Mouse (Mus musculus) stomach, embryonic 14.5 days (tissue): Measurements from ENCODE around the gene Tmem106b. TPM values are rescaled to one million over a fixed set of nuclear protein-coding genes. Genes with fewer than 3 reads are reported as not detected.

Experiments used
- ATAC-seq: fragments of 200-750 bp; cut with Nextera tagmentation; 2 replicates; pipeline ENCODE4 v1.8.0; 2017; ENCODE audit warnings: low read depth, moderate TSS enrichment; ENCODE audit not compliant: insufficient number of reproducible peaks, insufficient read depth, low FRiP score
- H3K27ac ChIP-seq: fragments of 300-500 bp; sonication (generic); 2 replicates; pipeline ENCODE4 v1.5.1; 2014; ENCODE audit warnings: mild to moderate bottlenecking, low read length, moderate library complexity, mixed read lengths
- H3K27me3 ChIP-seq: fragments of 300-500 bp; sonication (generic); 2 replicates; pipeline ENCODE4 v1.6.1; 2014; ENCODE audit warnings: low read length, control low read depth, mixed read lengths; ENCODE audit not compliant: control insufficient read depth, insufficient read depth
- H3K36me3 ChIP-seq: fragments of 300-500 bp; sonication (generic); 2 replicates; pipeline ENCODE4 v1.6.1; 2014; ENCODE audit warnings: mild to moderate bottlenecking, control low read depth, low read length, moderate library complexity, mixed read lengths; ENCODE audit not compliant: control insufficient read depth, insufficient read depth
- H3K4me1 ChIP-seq: fragments of 300-500 bp; sonication (generic); 2 replicates; pipeline ENCODE4 v1.6.1; 2014; ENCODE audit warnings: low read length, control low read depth, mixed read lengths; ENCODE audit not compliant: control insufficient read depth, insufficient read depth
- H3K4me2 ChIP-seq: fragments of 300-500 bp; sonication (generic); replicated peaks from 2 replicates; pipeline ENCODE4 v1.6.1; 2014; ENCODE audit warnings: low read depth, low read length, control low read depth
- H3K4me3 ChIP-seq: fragments of 300-500 bp; sonication (generic); 2 replicates; pipeline ENCODE4 v1.5.1; 2014; ENCODE audit warnings: low read depth, low read length, control low read depth
- H3K9ac ChIP-seq: fragments of 300-500 bp; sonication (generic); replicated peaks from 2 replicates; pipeline ENCODE4 v1.6.1; 2014; ENCODE audit warnings: low read depth, mild to moderate bottlenecking, control low read depth, low read length, moderate library complexity, mixed read lengths
- H3K9me3 ChIP-seq: fragments of 300-500 bp; sonication (generic); 2 replicates; pipeline ENCODE4 v1.6.1; 2016; ENCODE audit warnings: low read depth, low read length, control low read depth; ENCODE audit not compliant: control insufficient read depth
- WGBS: fragments of 180-500 bp; shearing (Covaris S2); extraction: QIAGEN DNeasy Blood & Tissue Kit; methylation state at CpG from one replicate; pipeline ENCODE4 v1.1.7; 2014; 5-methylcytosine and 5-hydroxymethylcytosine counted together
- polyA plus RNA-seq: library from polyadenylated mRNA; unstranded; fragments of >200 nt; fragmentation: Nextera tagmentation; extraction: Ambion mirVana; gene quantifications from 2 replicates; pipeline ENCODE4 v1.2.1, GENCODE M21; 2014

Gene Tmem106b
- polyA plus RNA-seq, 1 experiment from 2014 or later = 46.1 TPM

GRCm38 (mm10) chr6:13062691-13063255 is 6.8 kb upstream of the Tmem106b start:
- H3K4me3 ChIP-seq = no peak overlapping the region
- 65% methylated on average over 2 of the region's 2 CpGs for WGBS
- no peaks in the 10 kb centered on the region for H3K36me3 ChIP-seq
- no peak overlapping the region for H3K9ac ChIP-seq
- no peaks in the 10 kb centered on the region for H3K4me1 ChIP-seq
- no peaks in the 10 kb centered on the region for H3K9me3 ChIP-seq
- ATAC-seq = peak; percentile 58
- H3K27ac ChIP-seq = no peak overlapping the region
- no peak overlapping the region for H3K4me2 ChIP-seq
- no peaks in the 10 kb centered on the region for H3K27me3 ChIP-seq

- peak overlapping the region; percentile 60 for H3K4me2 ChIP-seq
- no peaks in the 10 kb centered on the region for H3K27me3 ChIP-seq
- peak overlapping the region; percentile 13; the same call in 1 of the 2 replicates for H3K27ac ChIP-seq
- H3K4me3 ChIP-seq = peak overlapping the region; percentile 67
- no peaks in the 10 kb centered on the region for H3K9me3 ChIP-seq
- ATAC-seq = no peak
- H3K36me3 ChIP-seq = peaks cover 6% of the 10 kb centered on the region; the same call in 1 of the 2 replicates
- 0 out of 2 replicates have a peak, but pooled peaks cover 4% of the 10 kb centered on the region for H3K4me1 ChIP-seq
- H3K9ac ChIP-seq = peak overlapping the region; percentile 83
- WGBS = 0% methylated on average over 11 of the region's 11 CpGs
Observed at GRCm38 (mm10) chr6:13070147-13070425, 527 bp downstream of the Tmem106b start.

GRCm38 (mm10) chr6:13070485-13070884 is 926 bp downstream of the Tmem106b start:
- no peak for ATAC-seq

GRCm38 (mm10) chr6:13073036-13073435 is 3.5 kb downstream of the Tmem106b start:
- 0 out of 2 replicates have a peak, but pooled peaks cover 4% of the 10 kb centered on the region for H3K4me1 ChIP-seq
- no peak overlapping the region for H3K4me2 ChIP-seq
- H3K4me3 ChIP-seq = no peak overlapping the region
- H3K27ac ChIP-seq = no peak overlapping the region
- no peak for ATAC-seq
- H3K27me3 ChIP-seq = no peaks in the 10 kb centered on the region
- no peak overlapping the region for H3K9ac ChIP-seq
- 98% methylated on average over 4 of the region's 4 CpGs for WGBS
- no peaks in the 10 kb centered on the region for H3K9me3 ChIP-seq
- H3K36me3 ChIP-seq = peaks cover 22% of the 10 kb centered on the region; the same call in 1 of the 2 replicates

More at GRCm38 (mm10) chr6:13070485-13070884, 926 bp downstream of the Tmem106b start:
- Histone ChIP-seq H3K36me3 (peaks cover 10% of the 10 kb centered on the region; the same call in 1 of the 2 replicates), H3K9ac (no peak overlapping the region; the same call in 1 of the 2 replicates), H3K9me3 (no peaks in the 10 kb centered on the region), H3K4me3 (peak overlapping the region; percentile 67), H3K27me3 (no peaks in the 10 kb centered on the region), H3K4me2 (peak overlapping the region; percentile 60), H3K4me1 (0 out of 2 replicates have a peak, but pooled peaks cover 4% of the 10 kb centered on the region), H3K27ac (no peak overlapping the region)
- 42% methylated on average over 4 of the region's 4 CpGs for WGBS

- no peak overlapping the region for H3K27ac ChIP-seq
- no peak overlapping the region for H3K4me2 ChIP-seq
- no peak overlapping the region for H3K9ac ChIP-seq
- H3K9me3 ChIP-seq = no peaks in the 10 kb centered on the region
- no peak overlapping the region for H3K4me3 ChIP-seq
- peaks cover 30% of the 10 kb centered on the region for H3K36me3 ChIP-seq
- no peak for ATAC-seq
- 0 out of 2 replicates have a peak, but pooled peaks cover 4% of the 10 kb centered on the region for H3K4me1 ChIP-seq
- no peaks in the 10 kb centered on the region for H3K27me3 ChIP-seq
- WGBS = 85% methylated on average over 2 of the region's 2 CpGs
Observed at GRCm38 (mm10) chr6:13073876-13074275, 4.3 kb downstream of the Tmem106b start.

GRCm38 (mm10) chr6:13082881-13083280 is 13.3 kb downstream of the Tmem106b start:
- H3K4me3 ChIP-seq = no peak overlapping the region
- H3K9me3 ChIP-seq = no peaks in the 10 kb centered on the region
- no peak for ATAC-seq
- H3K4me2 ChIP-seq = no peak overlapping the region
- H3K36me3 ChIP-seq = peaks cover 53% of the 10 kb centered on the region
- no peaks in the 10 kb centered on the region for H3K27me3 ChIP-seq
- no peak overlapping the region for H3K27ac ChIP-seq
- no peak overlapping the region for H3K9ac ChIP-seq
- H3K4me1 ChIP-seq = no peaks in the 10 kb centered on the region
- 86% methylated on average over 9 of the region's 9 CpGs for WGBS

GRCm38 (mm10) chr6:13096656-13097435 is 27.3 kb downstream of the Tmem106b start:
- H3K4me3 ChIP-seq = no peak overlapping the region
- no peaks in the 10 kb centered on the region for H3K27me3 ChIP-seq
- H3K4me1 ChIP-seq = no peaks in the 10 kb centered on the region
- no peak for ATAC-seq
- no peak overlapping the region for H3K4me2 ChIP-seq
- 67% methylated on average over 2 of the region's 2 CpGs for WGBS
- H3K27ac ChIP-seq = no peak overlapping the region
- H3K9me3 ChIP-seq = no peaks in the 10 kb centered on the region
- H3K36me3 ChIP-seq = no peaks in the 10 kb centered on the region
- no peak overlapping the region for H3K9ac ChIP-seq

GRCm38 (mm10) chr6:13100137-13100536 is 30.6 kb downstream of the Tmem106b start:
- no peak for ATAC-seq
- Histone ChIP-seq H3K9ac (no peak overlapping the region), H3K4me1 (no peaks in the 10 kb centered on the region), H3K4me2 (no peak overlapping the region), H3K4me3 (no peak overlapping the region), H3K27me3 (no peaks in the 10 kb centered on the region), H3K36me3 (no peaks in the 10 kb centered on the region), H3K27ac (no peak overlapping the region), H3K9me3 (no peaks in the 10 kb centered on the region)
- WGBS = 87% methylated on average over 2 of the region's 2 CpGs
